Comparison of ENCODE assay signal across 8 mouse cellular contexts in the genomic region with DNA sequence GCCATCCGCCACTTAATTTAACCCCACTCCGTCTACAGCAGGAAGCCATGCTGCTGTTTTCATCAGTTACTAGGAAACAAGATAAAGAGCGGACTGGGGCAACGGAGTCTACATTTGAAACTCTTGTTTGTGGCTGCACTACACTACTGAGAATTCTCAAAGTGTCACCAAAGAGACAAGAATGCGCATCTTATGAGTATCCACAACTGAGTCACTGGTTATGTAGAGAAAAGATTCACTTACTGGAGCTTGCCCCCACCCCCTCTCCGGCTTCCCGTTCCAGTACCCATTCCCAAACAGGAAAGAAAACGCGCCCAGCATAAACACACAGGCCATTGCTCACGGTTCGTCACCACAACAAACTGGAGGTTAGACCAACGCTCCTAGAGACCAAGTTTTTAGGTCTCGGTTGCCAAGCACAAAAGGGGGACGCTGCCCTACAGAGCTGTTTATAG. TPM values are rescaled to one million over a fixed set of nuclear protein-coding genes. Genes with fewer than 3 reads are reported as not detected.
DNase-seq lines count a peak whose midpoint lies in the region; ATAC-seq and TF ChIP-seq lines count a peak whose summit lies in the region.

No protein-coding gene starts in this region.

- no peaks in the 10 kb centered on the region for H3K36me3 ChIP-seq in forebrain, embryonic 10.5 days (replicated peaks)
- no peaks in the 10 kb centered on the region for H3K36me3 ChIP-seq in hindbrain, embryonic 14.5 days (replicated peaks; ENCODE audit: control insufficient read depth, insufficient read depth)
- H3K36me3 ChIP-seq in liver, adult 2 months (ENCODE audit: control insufficient read depth, insufficient read depth, low read length), result no peaks in the 10 kb centered on the region
- H3K36me3 ChIP-seq in midbrain, postnatal 0 days (ENCODE audit: insufficient read depth, low read length), result no peaks in the 10 kb centered on the region

- no peaks in the 10 kb centered on the region for H3K9me3 ChIP-seq in forebrain, embryonic 10.5 days
- H3K9me3 ChIP-seq in hindbrain, embryonic 14.5 days (ENCODE audit: control insufficient read depth, low read length), result no peaks in the 10 kb centered on the region
- H3K9me3 ChIP-seq in midbrain, postnatal 0 days (ENCODE audit: low read length), result no peaks in the 10 kb centered on the region

- 4% methylated on average over 14 of the region's 14 CpGs for WGBS in forebrain, embryonic 10.5 days
- 1% methylated on average over 14 of the region's 14 CpGs for WGBS in hindbrain, embryonic 14.5 days
- under 1% methylated on average over 14 of the region's 14 CpGs for WGBS in liver, adult 2 months
- 4% methylated on average over 14 of the region's 14 CpGs for WGBS in midbrain, postnatal 0 days

- ATAC-seq in hindbrain, embryonic 14.5 days (ENCODE audit: low FRiP score), result no peak
- ATAC-seq in midbrain, postnatal 0 days (ENCODE audit: low FRiP score), result no peak

- peak overlapping the region; percentile 98 for H3K27ac ChIP-seq in forebrain, embryonic 10.5 days
- peak overlapping the region; percentile 92 for H3K27ac ChIP-seq in hindbrain, embryonic 14.5 days
- H3K27ac ChIP-seq in liver, adult 2 months (replicated peaks; ENCODE audit: insufficient read depth, low read depth, low read length), result peak overlapping the region; percentile 80
- H3K27ac ChIP-seq in midbrain, postnatal 0 days (ENCODE audit: low read depth, low read length), result peak overlapping the region; percentile 93; the same call in 1 of the 2 replicates

- H3K27me3 ChIP-seq in forebrain, embryonic 10.5 days (ENCODE audit: poor library complexity, severe bottlenecking), result no peaks in the 10 kb centered on the region
- no peaks in the 10 kb centered on the region for H3K27me3 ChIP-seq in hindbrain, embryonic 14.5 days (ENCODE audit: control insufficient read depth, insufficient read depth, low read length)
- no peaks in the 10 kb centered on the region for H3K27me3 ChIP-seq in liver, adult 2 months (ENCODE audit: control insufficient read depth, insufficient read depth, low read length)
- H3K27me3 ChIP-seq in midbrain, postnatal 0 days (ENCODE audit: insufficient read depth, low read length), result no peaks in the 10 kb centered on the region

- no peak for TF ChIP-seq CTCF in liver, adult 2 months (IDR thresholded peaks at IDR 0.05; ENCODE audit: low read depth, low read length)
- TF ChIP-seq CTCF in midbrain, postnatal 0 days (IDR thresholded peaks at IDR 0.05), result no peak

- peak overlapping the region; percentile 96 for H3K4me3 ChIP-seq in forebrain, embryonic 10.5 days
- H3K4me3 ChIP-seq in hindbrain, embryonic 14.5 days (replicated peaks; ENCODE audit: low read length), result peak overlapping the region; percentile 90
- peak overlapping the region; percentile 99 for H3K4me3 ChIP-seq in liver, adult 2 months (ENCODE audit: insufficient read depth, low read depth, low read length)
- peak overlapping the region; percentile 77 for H3K4me3 ChIP-seq in midbrain, postnatal 0 days (ENCODE audit: low read depth, low read length)

- peak overlapping the region; percentile 89 for H3K4me2 ChIP-seq in hindbrain, embryonic 14.5 days (replicated peaks)
- H3K4me2 ChIP-seq in midbrain, postnatal 0 days (ENCODE audit: low read depth, low read length, poor library complexity, severe bottlenecking), result peak overlapping the region; percentile 62

- peaks cover 30% of the 10 kb centered on the region for H3K4me1 ChIP-seq in forebrain, embryonic 10.5 days
- H3K4me1 ChIP-seq in hindbrain, embryonic 14.5 days (replicated peaks; ENCODE audit: control insufficient read depth, insufficient read depth, low read length), result peaks cover 20% of the 10 kb centered on the region
- H3K4me1 ChIP-seq in liver, adult 2 months (ENCODE audit: control insufficient read depth, insufficient read depth, low read length), result peaks cover 26% of the 10 kb centered on the region
- peaks cover 9% of the 10 kb centered on the region; the same call in 1 of the 2 replicates for H3K4me1 ChIP-seq in midbrain, postnatal 0 days (ENCODE audit: insufficient read depth, low read length)

- peak overlapping the region; percentile 91 for H3K9ac ChIP-seq in hindbrain, embryonic 14.5 days
- peak overlapping the region; percentile 98 for H3K9ac ChIP-seq in liver, adult 2 months (ENCODE audit: low read depth, low read length)
- peak overlapping the region; percentile 89; the same call in 1 of the 2 replicates for H3K9ac ChIP-seq in midbrain, postnatal 0 days (replicated peaks; ENCODE audit: low read length, poor library complexity, severe bottlenecking)

- no peak for TF ChIP-seq POLR2A in liver, adult 2 months (IDR thresholded peaks at IDR 0.05; ENCODE audit: extremely low read depth, insufficient read depth, low read length)

- DNase-seq in ovary, postnatal 36 days (ENCODE audit: low spot score), result peak; percentile 18
- no peak for DNase-seq in ovary, adult 18-20 months (ENCODE audit: low spot score)
- peak; percentile 80 for DNase-seq in adipocyte (ENCODE audit: low spot score)
- DNase-seq in forebrain, embryonic 10.5 days (ENCODE audit: extremely low spot score, low spot score), result peak; percentile 39
- peak; percentile 30 for DNase-seq in hindbrain, embryonic 14.5 days (ENCODE audit: low spot score)
- DNase-seq in liver, adult 2 months (ENCODE audit: extremely low read depth, low read depth, low spot score), result peak; percentile 59
- DNase-seq in midbrain, postnatal 0 days (ENCODE audit: low spot score), result peak; percentile 33
- DNase-seq in left cerebral cortex, adult 8-10 months (ENCODE audit: low spot score in 2 of 2), result no peak

- H3K79me2 ChIP-seq in liver, adult 2 months (ENCODE audit: control insufficient read depth, insufficient read depth, low read length), result peaks cover 17% of the 10 kb centered on the region; the same call in 1 of the 2 replicates

RNA-seq across cellular contexts. Expression of a gene that starts 1.4 kb away (rescaled TPM):
- 9.9 and 10.4 TPM in 2 replicates for polyA plus RNA-seq in forebrain, embryonic 10.5 days (2016; fragmentation: Nextera tagmentation; extraction: Ambion mirVana)
- 16.3 and 17.6 TPM in 2 replicates for polyA plus RNA-seq in hindbrain, embryonic 14.5 days (2014; fragmentation: Nextera tagmentation; extraction: Ambion mirVana)
- total RNA-seq in liver, adult 2 months (2014; rRNA removed), result 29.2 and 32.4 TPM in 2 replicates
- 34.0 and 35.2 TPM in 2 replicates for polyA plus RNA-seq in liver, adult 2 months (2012; rRNA removed)
- total RNA-seq in midbrain, postnatal 0 days (2014; rRNA removed), result 59.8 and 77.2 TPM in 2 replicates
- polyA plus RNA-seq in midbrain, postnatal 0 days (2015; fragmentation: Nextera tagmentation; extraction: Ambion mirVana), result 7.2 and 7.7 TPM in 2 replicates
- 100 to 1,000 TPM; 113 to 141 (median 125) TPM for total RNA-seq in left cerebral cortex, adult 8-10 months (2022)

RNA-seq across cellular contexts. Expression of a gene that starts 19.3 kb away (rescaled TPM):
- 37.2 and 40.5 TPM in 2 replicates for polyA plus RNA-seq in forebrain, embryonic 10.5 days (2016; fragmentation: Nextera tagmentation; extraction: Ambion mirVana)
- polyA plus RNA-seq in hindbrain, embryonic 14.5 days (2014; fragmentation: Nextera tagmentation; extraction: Ambion mirVana), result 18.5 and 18.8 TPM in 2 replicates
- 2.5 and 3.3 TPM in 2 replicates for total RNA-seq in liver, adult 2 months (2014; rRNA removed)
- polyA plus RNA-seq in liver, adult 2 months (2012; rRNA removed), result 5.6 and 6.5 TPM in 2 replicates
- 4.3 and 6.9 TPM in 2 replicates for total RNA-seq in midbrain, postnatal 0 days (2014; rRNA removed)
- 16.2 and 17.5 TPM in 2 replicates for polyA plus RNA-seq in midbrain, postnatal 0 days (2015; fragmentation: Nextera tagmentation; extraction: Ambion mirVana)
- total RNA-seq in left cerebral cortex, adult 8-10 months (2022), result 1 to 10 TPM; 7.8 to 9.7 (median 9.0) TPM

RNA-seq across cellular contexts. Expression of a gene that starts 19.4 kb away (rescaled TPM):
- 19.3 and 22.3 TPM in 2 replicates for polyA plus RNA-seq in forebrain, embryonic 10.5 days (2016; fragmentation: Nextera tagmentation; extraction: Ambion mirVana)
- 20.4 and 25.2 TPM in 2 replicates for polyA plus RNA-seq in hindbrain, embryonic 14.5 days (2014; fragmentation: Nextera tagmentation; extraction: Ambion mirVana)
- 22.1 and 23.4 TPM in 2 replicates for total RNA-seq in liver, adult 2 months (2014; rRNA removed)
- 9.3 and 10.7 TPM in 2 replicates for polyA plus RNA-seq in liver, adult 2 months (2012; rRNA removed)
- 27.9 and 28.2 TPM in 2 replicates for total RNA-seq in midbrain, postnatal 0 days (2014; rRNA removed)
- polyA plus RNA-seq in midbrain, postnatal 0 days (2015; fragmentation: Nextera tagmentation; extraction: Ambion mirVana), result 16.2 and 18.2 TPM in 2 replicates
- total RNA-seq in left cerebral cortex, adult 8-10 months (2022), result 10 to 100 TPM; 12.1 to 19.1 (median 14.4) TPM

RNA-seq across cellular contexts. Expression of a gene that starts 19.5 kb away (rescaled TPM):
- polyA plus RNA-seq in forebrain, embryonic 10.5 days (2016; fragmentation: Nextera tagmentation; extraction: Ambion mirVana), result 0.17 TPM in 1 of 2 replicates, not detected in the other
- 0.54 TPM in 1 of 2 replicates, not detected in the other for polyA plus RNA-seq in hindbrain, embryonic 14.5 days (2014; fragmentation: Nextera tagmentation; extraction: Ambion mirVana)
- 0.55 TPM in 1 of 2 replicates, not detected in the other for total RNA-seq in liver, adult 2 months (2014; rRNA removed)
- 0.05 and 0.20 TPM in 2 replicates for polyA plus RNA-seq in liver, adult 2 months (2012; rRNA removed)
- total RNA-seq in midbrain, postnatal 0 days (2014; rRNA removed), result 0.47 and 3.2 TPM in 2 replicates
- 0.09 and 0.35 TPM in 2 replicates for polyA plus RNA-seq in midbrain, postnatal 0 days (2015; fragmentation: Nextera tagmentation; extraction: Ambion mirVana)
- under 1 TPM; 0.19 to 0.27 (median 0.26) TPM for total RNA-seq in left cerebral cortex, adult 8-10 months (2022)

RNA-seq across cellular contexts. Expression of a gene that starts 42.5 kb away (rescaled TPM):
- 0.17 and 0.25 TPM in 2 replicates for polyA plus RNA-seq in forebrain, embryonic 10.5 days (2016; fragmentation: Nextera tagmentation; extraction: Ambion mirVana)
- polyA plus RNA-seq in hindbrain, embryonic 14.5 days (2014; fragmentation: Nextera tagmentation; extraction: Ambion mirVana), result 0.26 and 0.31 TPM in 2 replicates
- total RNA-seq in liver, adult 2 months (2014; rRNA removed), result 0.60 TPM in 1 of 2 replicates, not detected in the other
- not detected in 2 replicates for polyA plus RNA-seq in liver, adult 2 months (2012; rRNA removed)
- total RNA-seq in midbrain, postnatal 0 days (2014; rRNA removed), result 2.5 TPM in 1 of 2 replicates, not detected in the other
- 0.17 TPM in 1 of 2 replicates, not detected in the other for polyA plus RNA-seq in midbrain, postnatal 0 days (2015; fragmentation: Nextera tagmentation; extraction: Ambion mirVana)
- total RNA-seq in left cerebral cortex, adult 8-10 months (2022), result 1 to 10 TPM in 1 of 4 experiments, under 1 TPM in 2, not detected in 1; 0.67 to 1.3 (median 0.76) TPM

Comparison
In these comparisons a context has a peak if more than half of its experiments do, and no peak if none do; other contexts are left out.
1. DNase-seq: peak in ovary, postnatal 36 days (single experiment), adipocyte (single experiment), forebrain, embryonic 10.5 days (single experiment), hindbrain, embryonic 14.5 days (single experiment), liver, adult 2 months (single experiment) and midbrain, postnatal 0 days (single experiment); none in ovary, adult 18-20 months (single experiment) and left cerebral cortex, adult 8-10 months (0 of 2).
2. Peak in every context shown above with its lines, with median percentiles within 50 percentile points of each other: H3K27ac ChIP-seq, H3K4me3 ChIP-seq and H3K9ac ChIP-seq.